Mouse (Mus musculus): ENCODE results near the gene Gm37240.
"Not testable (repeated sequence)": the region's sequence is repeated elsewhere in the genome, so short reads cannot be mapped to it uniquely, and the experiment has no call there.

Gene Gm37240

DNA sequence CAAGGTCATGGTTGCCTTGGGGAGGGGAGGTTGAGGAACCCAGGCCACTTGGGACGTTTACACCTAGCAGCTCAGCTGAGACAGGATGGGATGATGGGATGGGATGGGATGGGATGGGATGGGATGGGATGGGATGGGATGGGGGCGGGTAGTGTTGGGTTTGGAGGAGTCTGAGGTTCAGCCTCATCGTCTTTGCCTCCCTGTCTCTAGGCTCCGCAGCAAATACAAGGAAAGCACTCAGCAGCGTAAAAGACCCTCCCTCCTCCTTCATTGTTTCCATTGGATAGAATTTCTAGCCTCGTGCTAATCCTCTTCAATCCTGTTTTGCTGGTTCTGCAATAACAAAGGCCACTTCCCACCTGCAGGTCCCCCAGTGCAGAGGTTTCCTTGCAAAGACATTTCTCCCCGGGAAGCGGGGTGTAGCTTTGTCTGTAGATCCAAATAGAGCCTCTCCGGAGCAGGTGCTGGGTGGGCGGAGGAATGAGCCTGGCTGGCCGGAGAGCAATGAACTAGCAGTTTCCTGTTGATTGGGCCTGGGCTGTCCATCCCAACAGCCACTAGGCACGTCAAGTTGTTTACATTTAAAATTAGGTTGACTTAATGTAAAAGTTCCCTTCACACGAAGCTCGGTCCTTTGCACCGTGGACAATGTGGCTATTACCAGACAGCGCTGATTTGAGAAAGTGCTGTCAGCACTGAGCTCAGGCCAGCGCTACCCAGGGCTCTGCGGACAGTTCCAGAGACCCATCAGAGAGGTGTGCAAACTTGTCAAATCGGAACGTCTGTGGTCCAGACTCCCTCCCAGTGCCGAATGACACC lies 1221.9 kb downstream of the Gm37240 start:
- DNase-seq (ENCODE audit: low spot score) = no peak

DNA sequence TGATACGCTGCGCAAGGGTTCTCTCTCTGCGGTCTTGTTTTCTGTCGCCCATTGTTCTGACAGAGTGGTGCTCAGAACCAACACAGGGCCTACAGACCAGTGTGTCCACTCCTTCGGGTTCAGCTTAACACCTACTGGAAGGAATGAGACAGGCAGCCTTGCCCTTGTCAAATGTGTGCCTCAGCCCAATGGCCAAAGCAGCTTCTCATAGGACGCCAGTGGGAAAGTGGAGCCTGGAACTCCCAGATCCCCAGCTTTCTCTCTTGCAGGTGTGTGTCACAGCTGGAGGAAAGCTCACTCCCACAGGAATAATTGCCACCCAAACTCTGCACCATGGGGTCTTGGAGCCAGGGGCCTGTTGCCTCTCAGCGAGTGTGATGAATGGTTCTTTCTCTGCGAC lies 1222.6 kb downstream of the Gm37240 start:
- no peak for DNase-seq (ENCODE audit: low spot score)

- DNase-seq (ENCODE audit: low spot score) = no peak
Observed at GRCm38 (mm10) chr3:84663858-84664257, 1223.5 kb downstream of the Gm37240 start.

- DNase-seq (ENCODE audit: low spot score) = no peak
Observed at GRCm38 (mm10) chr3:84663079-84663478, 1224.2 kb downstream of the Gm37240 start.

DNA sequence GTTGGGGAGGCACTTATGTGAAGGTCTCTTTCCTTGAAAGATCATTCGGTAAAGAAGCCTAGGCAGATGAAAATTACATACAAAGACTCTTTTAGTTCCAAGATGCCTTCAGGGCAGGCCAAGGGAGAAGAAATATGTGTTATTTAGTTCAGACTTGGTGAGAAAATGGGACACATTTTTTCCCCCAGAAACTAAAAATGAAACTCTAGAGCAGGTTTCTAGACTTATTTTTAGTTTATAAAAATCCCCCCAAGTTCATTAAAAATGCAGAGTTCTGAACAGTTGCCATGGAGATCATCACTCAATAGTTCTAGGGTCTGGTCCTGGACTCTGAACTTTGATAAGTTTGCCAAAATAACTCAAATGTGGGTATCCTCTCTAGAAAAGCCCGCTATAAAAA lies 1226.9 kb downstream of the Gm37240 start:
- no peak for DNase-seq (ENCODE audit: low spot score)

GRCm38 (mm10) chr3:84658872-84659271 lies 1228.4 kb downstream of the Gm37240 start:
- DNase-seq (ENCODE audit: low spot score) = no peak

DNA sequence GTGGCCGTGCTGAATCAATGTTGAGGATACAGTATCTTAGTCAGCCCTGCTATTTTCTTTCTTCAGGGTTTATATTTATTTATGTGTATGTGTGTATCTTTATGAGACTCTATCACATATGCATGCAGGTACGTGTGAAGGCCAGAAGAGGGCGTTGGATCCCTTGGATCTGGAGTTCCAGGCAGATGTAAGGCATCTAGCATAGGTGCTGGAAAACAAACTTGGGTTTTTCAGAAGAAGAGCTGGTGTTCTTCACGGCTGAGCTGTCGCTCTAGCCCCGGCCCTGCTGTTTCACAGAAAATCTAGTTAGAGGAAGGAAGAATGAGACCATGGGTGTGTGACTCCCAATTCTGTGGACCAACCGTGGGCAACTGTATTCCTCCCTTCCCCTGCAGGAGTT lies 1229.3 kb downstream of the Gm37240 start:
- no peak for DNase-seq (ENCODE audit: low spot score)

DNA sequence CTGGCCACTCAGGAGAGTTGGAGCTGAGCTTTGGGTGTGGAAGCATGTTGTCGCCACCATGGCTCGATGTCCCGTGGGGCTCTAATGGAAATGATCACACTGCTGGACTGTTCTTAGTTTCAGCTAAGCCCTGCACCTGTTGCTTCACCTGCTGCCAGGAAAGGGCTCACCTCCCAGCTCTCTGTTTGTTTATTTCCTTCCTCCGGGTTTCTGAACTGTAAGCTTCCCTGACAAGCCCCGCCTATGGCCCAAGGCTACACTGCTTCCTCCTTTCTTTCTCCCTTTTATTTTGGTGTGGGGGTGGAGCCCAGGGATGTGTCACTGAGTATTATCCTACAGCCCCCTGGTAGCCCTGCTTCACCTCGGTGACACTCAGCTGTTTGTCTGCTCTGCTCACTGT lies 1230.1 kb downstream of the Gm37240 start:
- no peak for DNase-seq (ENCODE audit: low spot score)

GRCm38 (mm10) chr3:84655785-84656150 lies 1231.5 kb downstream of the Gm37240 start:
- not testable (repeated sequence) for DNase-seq (ENCODE audit: low spot score)

GRCm38 (mm10) chr3:84654900-84655784 lies 1232.2 kb downstream of the Gm37240 start:
- DNase-seq (ENCODE audit: low spot score) = no peak

DNA sequence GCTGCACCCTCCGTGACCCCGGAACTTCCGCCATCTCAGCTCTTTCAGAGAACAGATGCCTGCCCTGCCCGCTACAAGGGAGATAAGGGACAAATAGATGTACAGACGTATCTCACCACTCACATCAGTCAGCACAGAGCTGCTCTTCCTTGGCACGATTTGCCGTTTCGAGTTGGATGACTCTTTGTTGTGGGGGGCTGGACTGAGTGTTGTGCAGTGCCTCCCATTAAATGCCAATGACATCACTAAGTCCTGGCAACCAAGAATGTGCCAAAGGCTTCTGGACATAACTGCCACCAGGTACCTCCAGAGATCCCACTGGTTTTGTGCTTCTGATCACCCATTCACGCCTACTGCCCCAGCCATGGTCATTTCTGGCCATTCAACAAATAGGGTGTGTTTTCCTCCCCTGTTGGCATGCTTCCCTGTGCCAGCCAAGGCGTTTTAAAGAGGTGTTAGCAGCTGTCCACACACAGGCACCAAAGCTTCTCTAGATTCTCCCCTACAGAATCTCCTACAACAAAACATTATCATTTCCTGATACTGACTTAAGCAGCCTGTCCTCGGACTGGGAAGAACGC lies 1233.0 kb downstream of the Gm37240 start:
- no peak for DNase-seq (ENCODE audit: low spot score)

DNA sequence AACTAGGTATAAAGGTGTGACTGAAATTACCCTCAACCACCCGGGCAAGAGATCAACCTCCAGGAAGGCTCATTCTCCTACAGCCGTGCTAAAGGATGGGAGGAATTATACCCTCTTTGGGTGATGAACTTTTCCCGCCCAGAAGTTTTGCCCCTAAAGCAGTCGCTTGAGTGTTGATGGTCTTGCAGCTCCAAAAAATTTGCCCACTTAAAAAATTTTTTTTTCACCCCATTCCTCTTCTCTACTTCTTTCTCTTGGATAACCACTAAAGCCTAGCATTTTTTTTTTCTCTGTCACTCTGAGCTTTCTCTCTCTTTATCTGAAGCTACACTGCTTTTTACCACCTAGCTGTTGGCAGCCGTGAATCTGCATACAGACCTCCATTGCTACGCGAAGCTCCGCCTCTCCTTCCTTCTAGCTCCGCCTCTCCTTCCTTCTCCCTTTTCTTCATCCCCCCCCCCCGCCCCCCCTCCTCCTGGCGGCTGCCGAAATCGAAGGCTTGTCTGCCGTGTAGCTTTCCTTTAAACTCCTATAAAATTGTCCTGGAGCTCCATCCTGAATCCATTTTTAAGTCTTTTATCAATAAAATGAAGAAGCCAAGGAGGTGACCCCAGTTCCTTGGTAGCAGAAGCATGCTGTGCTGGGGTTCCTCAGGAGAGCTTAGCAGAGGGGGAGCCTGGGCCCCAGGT lies 1233.6 kb downstream of the Gm37240 start:
- no peak for DNase-seq (ENCODE audit: low spot score)

DNA sequence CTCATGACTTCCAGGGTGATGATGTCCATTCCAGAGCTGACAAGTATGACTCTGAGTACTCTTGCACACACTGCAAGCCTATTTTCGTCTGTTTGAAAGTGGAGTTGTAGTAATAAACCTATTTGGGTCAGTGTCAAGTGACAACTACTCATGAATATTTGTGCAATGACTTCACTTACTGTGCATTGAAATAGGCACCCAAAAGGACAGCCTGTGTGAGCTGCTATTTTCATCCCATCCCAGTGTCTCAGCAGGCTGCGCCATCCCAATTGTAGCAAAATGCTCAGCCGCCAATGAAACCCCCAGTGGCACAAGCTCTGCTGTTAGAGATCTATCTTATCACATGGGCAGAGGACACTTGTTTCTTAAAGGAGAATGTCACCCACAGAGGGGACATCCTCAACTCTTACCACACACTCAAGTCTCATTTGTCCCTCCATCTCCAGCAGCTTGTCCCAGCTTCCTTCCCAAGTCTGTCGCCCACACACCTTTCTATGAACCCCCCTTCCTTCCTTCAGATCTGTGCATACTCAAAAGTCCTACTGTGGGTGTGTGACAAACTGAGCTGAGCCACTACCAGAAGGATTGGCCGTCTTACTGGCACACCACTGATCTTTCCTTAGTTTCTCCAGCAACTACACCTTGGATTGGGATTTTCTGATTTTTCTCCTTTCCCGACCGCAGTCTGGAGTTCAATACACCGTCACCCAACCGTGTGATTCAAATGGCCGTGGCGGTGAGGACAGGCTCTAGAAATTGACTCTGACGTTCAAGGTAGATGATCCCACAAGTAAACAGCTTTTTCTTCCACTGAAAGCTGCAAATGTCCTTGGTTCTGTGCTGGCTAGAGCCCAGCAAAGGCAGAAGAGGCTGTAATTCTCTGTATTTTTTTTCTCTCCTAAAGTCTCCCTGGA lies 1234.4 kb downstream of the Gm37240 start:
- DNase-seq (ENCODE audit: low spot score) = no peak

GRCm38 (mm10) chr3:84649578-84650327 lies 1237.6 kb downstream of the Gm37240 start:
- no peak for DNase-seq (ENCODE audit: low spot score)

- DNase-seq (ENCODE audit: low spot score) = not testable (repeated sequence)
Observed at GRCm38 (mm10) chr3:84648069-84648468, 1239.2 kb downstream of the Gm37240 start.

DNA sequence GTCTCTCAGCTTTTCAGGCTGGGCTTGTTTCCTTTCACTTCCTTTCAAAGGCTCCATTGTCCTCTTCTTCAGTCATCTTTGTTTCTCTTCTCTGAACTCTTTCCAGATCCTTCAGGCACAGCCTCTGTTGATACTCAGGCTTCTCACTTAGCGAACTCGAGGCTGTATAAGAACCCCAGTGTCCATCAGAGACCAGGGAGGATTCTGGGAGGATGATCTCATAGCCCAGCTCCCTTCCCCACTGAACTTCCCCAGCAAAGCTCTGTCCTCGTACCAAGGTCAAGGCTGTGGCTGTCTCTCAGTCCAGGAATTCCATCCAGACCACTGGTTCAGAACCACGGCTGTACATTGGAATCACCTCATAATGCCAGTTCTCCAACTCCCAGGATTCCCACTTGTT lies 1239.7 kb downstream of the Gm37240 start:
- DNase-seq (ENCODE audit: low spot score) = no peak

DNA sequence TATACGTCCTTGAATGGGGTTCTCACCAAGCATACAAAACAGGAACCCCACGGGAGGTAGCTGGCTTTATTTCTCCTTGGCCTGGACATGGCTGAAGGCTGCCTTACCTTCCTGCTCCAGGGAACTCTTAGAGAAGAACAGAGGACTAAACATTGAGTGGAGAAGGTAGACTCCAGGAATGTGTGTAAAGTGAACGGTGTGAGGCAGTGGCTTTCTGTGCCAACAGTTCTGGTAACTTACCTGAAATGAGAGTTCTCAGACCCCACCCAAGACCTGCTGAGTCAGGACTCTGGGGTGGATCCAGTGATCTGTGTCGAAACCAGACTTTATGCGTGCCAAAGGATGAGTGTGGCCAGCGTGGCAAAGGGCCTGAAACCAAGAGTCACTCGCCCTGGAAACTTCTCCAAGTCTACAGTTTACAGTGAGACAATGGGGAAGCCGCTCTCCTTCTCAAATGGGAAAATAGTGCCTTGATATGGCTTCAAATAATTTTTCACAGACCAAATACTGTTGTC lies 1240.9 kb downstream of the Gm37240 start:
- no peak for DNase-seq (ENCODE audit: low spot score)

- no peak for DNase-seq (ENCODE audit: low spot score)
Observed at GRCm38 (mm10) chr3:84646007-84646290, 1241.4 kb downstream of the Gm37240 start.

GRCm38 (mm10) chr3:84645156-84646006 lies 1241.9 kb downstream of the Gm37240 start:
- no peak for DNase-seq (ENCODE audit: low spot score)
